Mouse (Mus musculus) embryonic facial prominence, embryonic 15.5 days (tissue): Measurements from ENCODE around the gene Tlx3. TPM values are rescaled to one million over a fixed set of nuclear protein-coding genes. Genes with fewer than 3 reads are reported as not detected.

Source experiments
- ATAC-seq: fragments of 200-750 bp; cut with Nextera tagmentation; 2 replicates; pipeline ENCODE4 v1.8.0; 2017; ENCODE audit warnings: low read depth, moderate TSS enrichment; ENCODE audit not compliant: insufficient number of reproducible peaks, low FRiP score, low TSS enrichment
- H3K27ac ChIP-seq: fragments of 300-500 bp; sonication (generic); replicated peaks from 2 replicates; pipeline ENCODE4 v1.5.1; 2015; ENCODE audit warnings: mild to moderate bottlenecking, inconsistent platforms
- H3K27me3 ChIP-seq: fragments of 300-500 bp; sonication (generic); 2 replicates; pipeline ENCODE4 v1.6.1; 2015; ENCODE audit warnings: inconsistent platforms
- H3K36me3 ChIP-seq: fragments of 300-500 bp; sonication (generic); 2 replicates; pipeline ENCODE4 v1.6.1; 2015; ENCODE audit warnings: mild to moderate bottlenecking, inconsistent platforms
- H3K4me1 ChIP-seq: fragments of 300-500 bp; sonication (generic); 2 replicates; pipeline ENCODE4 v1.6.1; 2015; ENCODE audit warnings: inconsistent platforms
- H3K4me2 ChIP-seq: fragments of 300-500 bp; sonication (generic); replicated peaks from 2 replicates; pipeline ENCODE4 v1.6.1; 2015; ENCODE audit warnings: mild to moderate bottlenecking, inconsistent platforms
- H3K4me3 ChIP-seq: fragments of 300-500 bp; sonication (generic); replicated peaks from 2 replicates; pipeline ENCODE4 v1.5.1; 2015; ENCODE audit warnings: mild to moderate bottlenecking, inconsistent platforms
- H3K9ac ChIP-seq: fragments of 300-500 bp; sonication (generic); 2 replicates; pipeline ENCODE4 v1.6.1; 2015; ENCODE audit warnings: inconsistent platforms
- H3K9me3 ChIP-seq: fragments of 300-500 bp; sonication (generic); replicated peaks from 2 replicates; pipeline ENCODE4 v1.6.1; 2016; ENCODE audit warnings: inconsistent platforms
- WGBS: fragments of 180-500 bp; shearing (Covaris S2); methylation state at CpG from one replicate; pipeline ENCODE4 v1.1.7; 2015; 5-methylcytosine and 5-hydroxymethylcytosine counted together
- polyA plus RNA-seq: library from polyadenylated mRNA; unstranded; fragments of >200 nt; fragmentation: Nextera tagmentation; extraction: Ambion mirVana; gene quantifications from 2 replicates; pipeline ENCODE4 v1.2.1, GENCODE M21; 2015

Tlx3 gene
- polyA plus RNA-seq, 1 experiment from 2014 or later = 0.52 TPM

- 2% methylated on average over 18 of the region's 18 CpGs for WGBS
- Histone ChIP-seq H3K4me2 (no peak overlapping the region), H3K4me1 (peaks cover 41% of the 10 kb centered on the region), H3K9me3 (no peaks in the 10 kb centered on the region), H3K9ac (no peak overlapping the region), H3K36me3 (no peaks in the 10 kb centered on the region), H3K27me3 (peaks cover 93% of the 10 kb centered on the region), H3K27ac (no peak overlapping the region), H3K4me3 (peak overlapping the region; percentile 24)
- no peak for ATAC-seq
These were observed 928 bp upstream of the Tlx3 start for GRCm38 (mm10) chr11:33204329-33204705.

GRCm38 (mm10) chr11:33202972-33203371 lies 417 bp downstream of the Tlx3 start:
- under 1% methylated on average over 39 of the region's 47 CpGs for WGBS
- Histone ChIP-seq H3K27ac (no peak overlapping the region), H3K27me3 (peaks cover 98% of the 10 kb centered on the region), H3K36me3 (no peaks in the 10 kb centered on the region), H3K4me2 (peak overlapping the region; percentile 54), H3K9me3 (no peaks in the 10 kb centered on the region), H3K4me3 (peak overlapping the region; percentile 24), H3K9ac (no peak overlapping the region), H3K4me1 (peaks cover 41% of the 10 kb centered on the region)
- ATAC-seq = no peak; the same call in 1 of the 2 replicates

- no peaks in the 10 kb centered on the region for H3K36me3 ChIP-seq
- 2% methylated on average over 37 of the region's 37 CpGs for WGBS
- peak overlapping the region; percentile 24 for H3K4me3 ChIP-seq
- no peak overlapping the region for H3K9ac ChIP-seq
- 0 out of 2 replicates have a peak overlapping the region, but pooled peaks have one; percentile 54 for H3K4me2 ChIP-seq
- no peak overlapping the region for H3K27ac ChIP-seq
- no peaks in the 10 kb centered on the region for H3K9me3 ChIP-seq
- peaks cover 98% of the 10 kb centered on the region for H3K27me3 ChIP-seq
- H3K4me1 ChIP-seq = peaks cover 41% of the 10 kb centered on the region
- no peak for ATAC-seq
These were observed 1.1 kb downstream of the Tlx3 start for GRCm38 (mm10) chr11:33202296-33202695.

- H3K36me3 ChIP-seq = no peaks in the 10 kb centered on the region
- peaks cover 43% of the 10 kb centered on the region for H3K4me1 ChIP-seq
- H3K4me3 ChIP-seq = peak overlapping the region; percentile 36
- peak overlapping the region; percentile 60 for H3K4me2 ChIP-seq
- H3K27ac ChIP-seq = no peak overlapping the region
- H3K9ac ChIP-seq = no peak overlapping the region
- WGBS = 2% methylated on average over 19 of the region's 19 CpGs
- H3K27me3 ChIP-seq = peaks cover 98% of the 10 kb centered on the region
- H3K9me3 ChIP-seq = no peaks in the 10 kb centered on the region
- no peak for ATAC-seq
These were observed 1.8 kb downstream of the Tlx3 start for GRCm38 (mm10) chr11:33201626-33202010.

- Histone ChIP-seq H3K9ac (no peak overlapping the region), H3K4me1 (peaks cover 48% of the 10 kb centered on the region)
- peak; percentile 55 for ATAC-seq
These were observed 2.4 kb downstream of the Tlx3 start for GRCm38 (mm10) chr11:33200764-33201625.

GRCm38 (mm10) chr11:33199906-33200763 lies 3.3 kb downstream of the Tlx3 start:
- Histone ChIP-seq H3K27ac (no peak overlapping the region), H3K4me3 (peak overlapping the region; percentile 36), H3K27me3 (peaks cover 98% of the 10 kb centered on the region), H3K4me1 (peaks cover 48% of the 10 kb centered on the region), H3K9me3 (no peaks in the 10 kb centered on the region), H3K9ac (no peak overlapping the region), H3K36me3 (no peaks in the 10 kb centered on the region), H3K4me2 (peak overlapping the region; percentile 60)
- WGBS = under 1% methylated on average over 45 of the region's 45 CpGs
- no peak for ATAC-seq

More at GRCm38 (mm10) chr11:33200764-33201625, 2.4 kb downstream of the Tlx3 start:
- H3K27me3 ChIP-seq = peaks cover 98% of the 10 kb centered on the region
- H3K27ac ChIP-seq = no peak overlapping the region
- under 1% methylated on average over 72 of the region's 76 CpGs for WGBS
- no peaks in the 10 kb centered on the region for H3K36me3 ChIP-seq
- H3K9me3 ChIP-seq = no peaks in the 10 kb centered on the region
- peak overlapping the region; percentile 60 for H3K4me2 ChIP-seq
- peak overlapping the region; percentile 36 for H3K4me3 ChIP-seq

GRCm38 (mm10) chr11:33199117-33199514 lies 4.3 kb downstream of the Tlx3 start:
- Histone ChIP-seq H3K27me3 (peaks cover 95% of the 10 kb centered on the region), H3K27ac (no peak overlapping the region), H3K9ac (no peak overlapping the region), H3K36me3 (no peaks in the 10 kb centered on the region), H3K4me1 (peaks cover 47% of the 10 kb centered on the region), H3K4me2 (no peak overlapping the region), H3K4me3 (no peak overlapping the region), H3K9me3 (no peaks in the 10 kb centered on the region)
- no peak for ATAC-seq
- 1% methylated on average over 15 of the region's 15 CpGs for WGBS

- H3K9me3 ChIP-seq = no peaks in the 10 kb centered on the region
- no peaks in the 10 kb centered on the region for H3K36me3 ChIP-seq
- peaks cover 95% of the 10 kb centered on the region for H3K27me3 ChIP-seq
- H3K4me3 ChIP-seq = no peak overlapping the region
- WGBS = 24% methylated on average over 22 of the region's 22 CpGs
- H3K4me1 ChIP-seq = peaks cover 41% of the 10 kb centered on the region
- no peak overlapping the region for H3K9ac ChIP-seq
- H3K4me2 ChIP-seq = no peak overlapping the region
- no peak overlapping the region for H3K27ac ChIP-seq
- no peak for ATAC-seq
These were observed 4.9 kb downstream of the Tlx3 start for GRCm38 (mm10) chr11:33198351-33199116.

GRCm38 (mm10) chr11:33197673-33198072 lies 5.7 kb downstream of the Tlx3 start:
- Histone ChIP-seq H3K27ac (no peak overlapping the region), H3K4me1 (peaks cover 33% of the 10 kb centered on the region), H3K27me3 (peaks cover 95% of the 10 kb centered on the region), H3K4me3 (no peak overlapping the region), H3K9me3 (no peaks in the 10 kb centered on the region), H3K36me3 (no peaks in the 10 kb centered on the region), H3K9ac (no peak overlapping the region), H3K4me2 (no peak overlapping the region)
- no peak for ATAC-seq
- 22% methylated on average over 15 of the region's 15 CpGs for WGBS

GRCm38 (mm10) chr11:33197133-33197514 lies 6.3 kb downstream of the Tlx3 start:
- Histone ChIP-seq H3K4me2 (no peak overlapping the region), H3K9me3 (no peaks in the 10 kb centered on the region), H3K9ac (no peak overlapping the region), H3K27me3 (peaks cover 91% of the 10 kb centered on the region), H3K4me1 (peaks cover 27% of the 10 kb centered on the region), H3K36me3 (no peaks in the 10 kb centered on the region), H3K4me3 (no peak overlapping the region), H3K27ac (no peak overlapping the region)
- 23% methylated on average over 13 of the region's 13 CpGs for WGBS
- no peak for ATAC-seq
